Mouse (Mus musculus): ENCODE data around the gene Kirrel3.

Kirrel3 gene

GRCm38 (mm10) chr9:34983513-34984462 is 498.1 kb downstream of the Kirrel3 start:
- in situ Hi-C loops (cut with MboI), result no loop called here

- in situ Hi-C loops (cut with MboI), result no loop called here
Measured at GRCm38 (mm10) chr9:34986156-34986555, 500.5 kb downstream of the Kirrel3 start.

- in situ Hi-C loops (cut with MboI), result no loop called here
Measured at GRCm38 (mm10) chr9:34987422-34988148, 501.9 kb downstream of the Kirrel3 start.

- in situ Hi-C loops (cut with MboI), result no loop called here
Measured at GRCm38 (mm10) chr9:34988683-34989082, 503.0 kb downstream of the Kirrel3 start.

GRCm38 (mm10) chr9:34992201-34992600 is 506.5 kb downstream of the Kirrel3 start:
- in situ Hi-C loops (cut with MboI), result no loop called here

- in situ Hi-C loops (cut with MboI), result no loop called here
Measured at GRCm38 (mm10) chr9:34993467-34994211, 507.9 kb downstream of the Kirrel3 start.

GRCm38 (mm10) chr9:34995078-34995477 is 509.4 kb downstream of the Kirrel3 start:
- in situ Hi-C loops (cut with MboI), result no loop called here

- in situ Hi-C loops (cut with MboI), result no loop called here
Measured at GRCm38 (mm10) chr9:34995660-34996378, 510.1 kb downstream of the Kirrel3 start.

- in situ Hi-C loops (cut with MboI), result no loop called here
Measured at GRCm38 (mm10) chr9:34997880-34998865, 512.5 kb downstream of the Kirrel3 start.

- in situ Hi-C loops (cut with MboI), result no loop called here
Measured at GRCm38 (mm10) chr9:35004113-35004512, 518.4 kb downstream of the Kirrel3 start.

GRCm38 (mm10) chr9:35007697-35008341 is 522.1 kb downstream of the Kirrel3 start:
- in situ Hi-C loops (cut with MboI), result no loop called here

- in situ Hi-C loops (cut with MboI), result no loop called here
Measured at GRCm38 (mm10) chr9:35016762-35017161, 531.1 kb downstream of the Kirrel3 start.

GRCm38 (mm10) chr9:35017563-35017962 is 531.9 kb downstream of the Kirrel3 start:
- in situ Hi-C loops (cut with MboI), result no loop called here

- in situ Hi-C loops (cut with MboI), result no loop called here
Measured at GRCm38 (mm10) chr9:35018056-35018455, 532.4 kb downstream of the Kirrel3 start.

GRCm38 (mm10) chr9:35019372-35019771 is 533.7 kb downstream of the Kirrel3 start:
- in situ Hi-C loops (cut with MboI), result no loop called here

- in situ Hi-C loops (cut with MboI), result no loop called here
Measured at GRCm38 (mm10) chr9:35020015-35020653, 534.4 kb downstream of the Kirrel3 start.

GRCm38 (mm10) chr9:35021744-35022143 is 536.0 kb downstream of the Kirrel3 start:
- in situ Hi-C loops (cut with MboI), result no loop called here

GRCm38 (mm10) chr9:35024591-35025496 is 539.1 kb downstream of the Kirrel3 start:
- in situ Hi-C loops (cut with MboI), result no loop called here
